Mouse (Mus musculus): ENCODE measurements around the gene Usp20. TPM values are rescaled to one million over a fixed set of nuclear protein-coding genes. Genes with fewer than 3 reads are reported as not detected.

Gene Usp20
- total and polyA plus RNA-seq, 2 experiments from 2014 or later: 32.5 to 36.6 TPM

- Histone ChIP-seq H3K36me3 (ENCODE audit: insufficient read depth, low read length) (peaks cover 30% of the 10 kb centered on the region), H3K27ac (ENCODE audit: low read depth, low read length) (peak within 1 kb of the TSS; percentile 76), H3K4me2 (ENCODE audit: low read depth, low read length, poor library complexity, severe bottlenecking) (peak within 1 kb of the TSS; percentile 74), H3K27me3 (ENCODE audit: insufficient read depth, low read length) (no peaks in the 10 kb centered on the region), H3K4me3 (ENCODE audit: low read depth, low read length) (peak within 1 kb of the TSS; percentile 73), H3K9me3 (ENCODE audit: low read length) (no peaks in the 10 kb centered on the region), H3K4me1 (ENCODE audit: insufficient read depth, low read length) (peaks cover 10% of the 10 kb centered on the region), H3K9ac (replicated peaks; ENCODE audit: low read length, poor library complexity, severe bottlenecking) (peak within 1 kb of the TSS; percentile 93)
- DNase-seq (ENCODE audit: low spot score) (peak; percentile 95), ATAC-seq (ENCODE audit: low FRiP score) (peak; percentile 94)
- peak; percentile 45 for TF ChIP-seq CTCF (IDR thresholded peaks at IDR 0.05)
- 2% methylated on average over 58 of the region's 59 CpGs for WGBS
These were observed 14.4 kb upstream of the Usp20 start, which contains the start of gene Tor1a for GRCm38 (mm10) chr2:30967352-30968327. TSS of gene Tor1a (minus strand) at chr2:30967933.

- no peak for ATAC-seq (ENCODE audit: low FRiP score)
- H3K27me3 ChIP-seq (ENCODE audit: insufficient read depth, low read length): no peaks in the 10 kb centered on the region
- H3K9me3 ChIP-seq (ENCODE audit: low read length): no peaks in the 10 kb centered on the region
- H3K36me3 ChIP-seq (ENCODE audit: insufficient read depth, low read length): peaks cover 13% of the 10 kb centered on the region
- DNase-seq (ENCODE audit: low spot score): peak; percentile 6
- H3K4me1 ChIP-seq (ENCODE audit: insufficient read depth, low read length): peaks cover 3% of the 10 kb centered on the region; the same call in 1 of the 2 replicates
- peak overlapping the region; percentile 58; the same call in 1 of the 2 replicates for H3K9ac ChIP-seq (replicated peaks; ENCODE audit: low read length, poor library complexity, severe bottlenecking)
- H3K4me2 ChIP-seq (ENCODE audit: low read depth, low read length, poor library complexity, severe bottlenecking): peak overlapping the region; percentile 81
- 48% methylated on average over 7 of the region's 7 CpGs for WGBS
- peak overlapping the region; percentile 75 for H3K4me3 ChIP-seq (ENCODE audit: low read depth, low read length)
- H3K27ac ChIP-seq (ENCODE audit: low read depth, low read length): no peak overlapping the region
- no peak for TF ChIP-seq CTCF (IDR thresholded peaks at IDR 0.05)
These were observed 945 bp downstream of the Usp20 start for GRCm38 (mm10) chr2:30983024-30983423.

- H3K4me3 ChIP-seq (ENCODE audit: low read depth, low read length): no peak overlapping the region
- no peaks in the 10 kb centered on the region for H3K36me3 ChIP-seq (ENCODE audit: insufficient read depth, low read length)
- ATAC-seq (ENCODE audit: low FRiP score) (no peak), DNase-seq (ENCODE audit: low spot score) (no peak)
- no peak for TF ChIP-seq CTCF (IDR thresholded peaks at IDR 0.05)
- WGBS: 31% methylated on average over 17 of the region's 17 CpGs
- no peak overlapping the region for H3K9ac ChIP-seq (replicated peaks; ENCODE audit: low read length, poor library complexity, severe bottlenecking)
- no peaks in the 10 kb centered on the region for H3K27me3 ChIP-seq (ENCODE audit: insufficient read depth, low read length)
- no peak overlapping the region for H3K27ac ChIP-seq (ENCODE audit: low read depth, low read length)
- no peaks in the 10 kb centered on the region for H3K9me3 ChIP-seq (ENCODE audit: low read length)
- no peak overlapping the region for H3K4me2 ChIP-seq (ENCODE audit: low read depth, low read length, poor library complexity, severe bottlenecking)
- peaks cover 3% of the 10 kb centered on the region; the same call in 1 of the 2 replicates for H3K4me1 ChIP-seq (ENCODE audit: insufficient read depth, low read length)
These were observed 3.3 kb downstream of the Usp20 start for GRCm38 (mm10) chr2:30985111-30986020.

- H3K9ac ChIP-seq (replicated peaks; ENCODE audit: low read length, poor library complexity, severe bottlenecking): no peak overlapping the region
- ATAC-seq (ENCODE audit: low FRiP score) (no peak), DNase-seq (ENCODE audit: low spot score) (no peak)
- no peaks in the 10 kb centered on the region for H3K27me3 ChIP-seq (ENCODE audit: insufficient read depth, low read length)
- no peaks in the 10 kb centered on the region for H3K4me1 ChIP-seq (ENCODE audit: insufficient read depth, low read length)
- H3K4me2 ChIP-seq (ENCODE audit: low read depth, low read length, poor library complexity, severe bottlenecking): no peak overlapping the region
- 95% methylated on average over 9 of the region's 9 CpGs for WGBS
- no peaks in the 10 kb centered on the region for H3K9me3 ChIP-seq (ENCODE audit: low read length)
- TF ChIP-seq CTCF (IDR thresholded peaks at IDR 0.05): no peak
- no peaks in the 10 kb centered on the region for H3K36me3 ChIP-seq (ENCODE audit: insufficient read depth, low read length)
- no peak overlapping the region for H3K4me3 ChIP-seq (ENCODE audit: low read depth, low read length)
- H3K27ac ChIP-seq (ENCODE audit: low read depth, low read length): no peak overlapping the region
These were observed 8.1 kb downstream of the Usp20 start for GRCm38 (mm10) chr2:30990221-30990620.

GRCm38 (mm10) chr2:30994853-30995252, 12.8 kb downstream of the Usp20 start:
- Histone ChIP-seq H3K4me1 (ENCODE audit: insufficient read depth, low read length) (no peaks in the 10 kb centered on the region), H3K4me2 (ENCODE audit: low read depth, low read length, poor library complexity, severe bottlenecking) (no peak overlapping the region), H3K9ac (replicated peaks; ENCODE audit: low read length, poor library complexity, severe bottlenecking) (no peak overlapping the region), H3K27me3 (ENCODE audit: insufficient read depth, low read length) (no peaks in the 10 kb centered on the region), H3K4me3 (ENCODE audit: low read depth, low read length) (no peak overlapping the region), H3K36me3 (ENCODE audit: insufficient read depth, low read length) (peaks cover 5% of the 10 kb centered on the region; the same call in 1 of the 2 replicates), H3K9me3 (ENCODE audit: low read length) (no peaks in the 10 kb centered on the region), H3K27ac (ENCODE audit: low read depth, low read length) (no peak overlapping the region)
- 96% methylated on average over 4 of the region's 4 CpGs for WGBS
- ATAC-seq (ENCODE audit: low FRiP score) (no peak), DNase-seq (ENCODE audit: low spot score) (no peak)
- no peak for TF ChIP-seq CTCF (IDR thresholded peaks at IDR 0.05)
